Mouse (Mus musculus) MEL (cell line): ENCODE results near the gene Pyroxd2. TPM values are rescaled to one million over a fixed set of nuclear protein-coding genes. Genes with fewer than 3 reads are reported as not detected.
"Not testable (repeated sequence)": the region's sequence is repeated elsewhere in the genome, so short reads cannot be mapped to it uniquely, and the experiment has no call there.

Experiments used
- DNase-seq: peaks from one replicate; pipeline ENCODE4 v3.0.0; 2011; ENCODE audit warnings: low read depth, low spot score
- H3K27ac ChIP-seq: 2 replicates; pipeline ENCODE4 v1.5.1; 2012; ENCODE audit warnings: low read depth, mild to moderate bottlenecking, control low read depth, low read length, moderate library complexity; ENCODE audit not compliant: control insufficient read depth
- H3K27me3 ChIP-seq, 2 experiments: fragments of 150-350 bp in 1 of 2; sonication (generic) in 1 of 2; 2 replicates each; pipeline ENCODE4 v1.6.1; 2012; ENCODE audit warnings: low read length in 2 of 2, mild to moderate bottlenecking in 2 of 2, improper control_type of control experiment in 1 of 2, moderate library complexity in 1 of 2; ENCODE audit not compliant: insufficient read depth in 2 of 2, control insufficient read depth in 1 of 2
- H3K36me3 ChIP-seq, 2 experiments: 2 replicates each; pipeline ENCODE4 v1.6.1; 2012 to 2014; ENCODE audit warnings: low read length in 2 of 2, improper control_type of control experiment in 1 of 2, inconsistent platforms in 1 of 2, mild to moderate bottlenecking in 1 of 2; ENCODE audit not compliant: insufficient read depth in 2 of 2, control insufficient read depth in 1 of 2
- H3K4me1 ChIP-seq, 2 experiments: fragments of 150-350 bp in 1 of 2; sonication (generic) in 1 of 2; 2 replicates each; pipeline ENCODE4 v1.6.1; 2012; ENCODE audit warnings: low read length in 2 of 2, improper control_type of control experiment in 1 of 2, mild to moderate bottlenecking in 1 of 2; ENCODE audit not compliant: insufficient read depth in 2 of 2, control insufficient read depth in 1 of 2
- H3K4me3 ChIP-seq, 2 experiments: fragments of 150-350 bp in 1 of 2; sonication (generic) in 1 of 2; 2 replicates each; pipeline ENCODE4 v1.5.1; 2012; ENCODE audit warnings: low read depth in 2 of 2, low read length in 2 of 2, mild to moderate bottlenecking in 2 of 2, moderate library complexity in 2 of 2, control low read depth in 1 of 2, improper control_type of control experiment in 1 of 2; ENCODE audit not compliant: control insufficient read depth in 1 of 2, insufficient read depth in 1 of 2
- H3K79me2 ChIP-seq: 2 replicates; pipeline ENCODE4 v1.6.1; 2012; ENCODE audit warnings: mild to moderate bottlenecking, low read length, moderate library complexity; ENCODE audit not compliant: control insufficient read depth, poor library complexity, insufficient read depth
- H3K9ac ChIP-seq: 2 replicates; pipeline ENCODE4 v1.6.1; 2012; ENCODE audit warnings: low read depth, mild to moderate bottlenecking, control low read depth, low read length, moderate library complexity; ENCODE audit not compliant: control insufficient read depth, poor library complexity, severe bottlenecking
- H3K9me3 ChIP-seq: fragments of 150-350 bp; sonication (generic); replicated peaks from 2 replicates; pipeline ENCODE4 v1.6.1; 2012; ENCODE audit warnings: mild to moderate bottlenecking, low read length, improper control_type of control experiment, moderate library complexity; ENCODE audit not compliant: insufficient read depth
- CTCF ChIP-seq, 3 experiments: IDR thresholded peaks in 2 of 3; conservative IDR thresholded peaks in 1 of 3; 2 replicates each; pipeline ENCODE4 v1.5.1; 2011 to 2012; ENCODE audit warnings: low read length in 3 of 3, low read depth in 2 of 3, mild to moderate bottlenecking in 2 of 3, improper control_type of control experiment in 1 of 3, inconsistent platforms in 1 of 3, mixed read lengths in 1 of 3, moderate library complexity in 1 of 3; ENCODE audit not compliant: control insufficient read depth in 1 of 3, insufficient read depth in 1 of 3, poor library complexity in 1 of 3, severe bottlenecking in 1 of 3
- E2F4 ChIP-seq: IDR thresholded peaks from 2 replicates; pipeline ENCODE4 v1.6.1; 2011; ENCODE audit warnings: low read depth, low read length, improper control_type of control experiment, borderline replicate concordance
- EP300 ChIP-seq, 2 experiments: IDR thresholded peaks; 2 replicates each; pipeline ENCODE4 v1.6.1; 2011; ENCODE audit warnings: improper control_type of control experiment in 2 of 2, low read length in 2 of 2, low read depth in 1 of 2, mild to moderate bottlenecking in 1 of 2
- ETS1 ChIP-seq: IDR thresholded peaks from 2 replicates; pipeline ENCODE4 v1.6.1; 2012; ENCODE audit warnings: low read depth, mild to moderate bottlenecking, inconsistent platforms, low read length, improper control_type of control experiment, moderate library complexity
- GABPA ChIP-seq: IDR thresholded peaks from 2 replicates; pipeline ENCODE4 v1.6.1; 2012; ENCODE audit warnings: low read depth, mild to moderate bottlenecking, inconsistent platforms, low read length, improper control_type of control experiment, moderate library complexity
- GATA1 ChIP-seq: IDR thresholded peaks from 2 replicates; pipeline ENCODE4 v1.6.1; 2011; ENCODE audit warnings: low read depth, low read length, improper control_type of control experiment
- HCFC1 ChIP-seq: IDR thresholded peaks from 2 replicates; pipeline ENCODE4 v1.6.1; 2012; ENCODE audit warnings: low read depth, mild to moderate bottlenecking, inconsistent platforms, low read length, improper control_type of control experiment, moderate library complexity
- MAFK ChIP-seq: IDR thresholded peaks from 2 replicates; pipeline ENCODE4 v1.6.1; 2011; ENCODE audit warnings: low read depth, mild to moderate bottlenecking, low read length, improper control_type of control experiment, borderline replicate concordance
- MEF2A ChIP-seq: IDR thresholded peaks from 2 replicates; pipeline ENCODE4 v1.6.1; 2014; ENCODE audit warnings: low read depth, mild to moderate bottlenecking, inconsistent platforms, low read length, improper control_type of control experiment; ENCODE audit not compliant: poor library complexity, insufficient replicate concordance, severe bottlenecking; ENCODE audit errors: extremely low read depth
- MYB ChIP-seq: IDR thresholded peaks from 2 replicates; pipeline ENCODE4 v1.6.1; 2011; ENCODE audit warnings: mild to moderate bottlenecking, low read depth, low read length, improper control_type of control experiment
- NELFE ChIP-seq: IDR thresholded peaks from 2 replicates; pipeline ENCODE4 v1.6.1; 2011; ENCODE audit warnings: low read depth, low read length, improper control_type of control experiment
- NRF1 ChIP-seq: IDR thresholded peaks from 2 replicates; pipeline ENCODE4 v1.6.1; 2014; ENCODE audit warnings: low read depth, mild to moderate bottlenecking, inconsistent platforms, low read length, improper control_type of control experiment, moderate library complexity; ENCODE audit not compliant: poor library complexity, insufficient read depth, severe bottlenecking
- POLR2A ChIP-seq, 2 experiments: IDR thresholded peaks; 2 replicates each; pipeline ENCODE4 v1.6.1; 2011 to 2012; ENCODE audit warnings: low read length in 2 of 2, mild to moderate bottlenecking in 2 of 2, control low read depth in 1 of 2, improper control_type of control experiment in 1 of 2, low read depth in 1 of 2, moderate library complexity in 1 of 2; ENCODE audit not compliant: control insufficient read depth in 1 of 2, insufficient read depth in 1 of 2, poor library complexity in 1 of 2
- POLR2AphosphoS5 ChIP-seq: IDR thresholded peaks from 2 replicates; pipeline ENCODE4 v1.6.1; 2012; ENCODE audit warnings: low read depth, borderline replicate concordance, mild to moderate bottlenecking, inconsistent platforms, low read length, moderate library complexity, mixed read lengths
- RCOR1 ChIP-seq: IDR thresholded peaks from 2 replicates; pipeline ENCODE4 v1.6.1; 2012; ENCODE audit warnings: low read depth, mild to moderate bottlenecking, inconsistent platforms, low read length, improper control_type of control experiment
- SIN3A ChIP-seq: IDR thresholded peaks from 2 replicates; pipeline ENCODE4 v1.6.1; 2012; ENCODE audit warnings: low read length, improper control_type of control experiment, inconsistent platforms
- TBP ChIP-seq: IDR thresholded peaks from 2 replicates; pipeline ENCODE4 v1.8.0; 2011; ENCODE audit warnings: low read depth, low read length, improper control_type of control experiment
- TCF12 ChIP-seq: IDR thresholded peaks from 2 replicates; pipeline ENCODE4 v1.6.1; 2014; ENCODE audit warnings: low read depth, mild to moderate bottlenecking, inconsistent platforms, low read length, improper control_type of control experiment, moderate library complexity
- USF1 ChIP-seq: IDR thresholded peaks from 2 replicates; pipeline ENCODE4 v1.6.1; 2014; ENCODE audit warnings: low read depth, mild to moderate bottlenecking, inconsistent platforms, low read length, improper control_type of control experiment, moderate library complexity
- USF2 ChIP-seq, 2 experiments: IDR thresholded peaks; 2 replicates each; pipeline ENCODE4 v1.6.1; 2011 to 2012; ENCODE audit warnings: improper control_type of control experiment in 2 of 2, low read length in 2 of 2, borderline replicate concordance in 1 of 2, inconsistent platforms in 1 of 2, low read depth in 1 of 2, mild to moderate bottlenecking in 1 of 2; ENCODE audit not compliant: insufficient read depth in 1 of 2
- ZKSCAN1 ChIP-seq: IDR thresholded peaks from 2 replicates; pipeline ENCODE4 v1.6.1; 2012; ENCODE audit warnings: low read depth, mild to moderate bottlenecking, inconsistent platforms, low read length, improper control_type of control experiment, moderate library complexity
- ZNF384 ChIP-seq: IDR thresholded peaks from 2 replicates; pipeline ENCODE4 v1.6.1; 2012; ENCODE audit warnings: low read depth, mild to moderate bottlenecking, inconsistent platforms, low read length, improper control_type of control experiment
- polyA plus RNA-seq, 2 experiments: library from polyadenylated mRNA; stranded (reverse) in 1 of 2; unstranded in 1 of 2; fragments of >175 nt in 1 of 2; fragments of >200 nt in 1 of 2; gene quantifications; 2 replicates each; pipeline versions ENCODE4 v1.2.1 to v1.2.4; 2012; ENCODE audit warnings: low replicate concordance in 2 of 2, low read depth in 1 of 2; ENCODE audit not compliant: insufficient read length in 2 of 2, insufficient read depth in 1 of 2, missing spikeins in 1 of 2
- total RNA-seq: library from RNA; depleted of rRNA; stranded (reverse); fragments of 300-350 nt; gene quantifications from 2 replicates; pipeline ENCODE4 v1.2.3, GENCODE M21; 2012

The Pyroxd2 gene
- total and polyA plus RNA-seq, 3 experiments, result 4.1 to 17.0 TPM; not detected in 1

DNA sequence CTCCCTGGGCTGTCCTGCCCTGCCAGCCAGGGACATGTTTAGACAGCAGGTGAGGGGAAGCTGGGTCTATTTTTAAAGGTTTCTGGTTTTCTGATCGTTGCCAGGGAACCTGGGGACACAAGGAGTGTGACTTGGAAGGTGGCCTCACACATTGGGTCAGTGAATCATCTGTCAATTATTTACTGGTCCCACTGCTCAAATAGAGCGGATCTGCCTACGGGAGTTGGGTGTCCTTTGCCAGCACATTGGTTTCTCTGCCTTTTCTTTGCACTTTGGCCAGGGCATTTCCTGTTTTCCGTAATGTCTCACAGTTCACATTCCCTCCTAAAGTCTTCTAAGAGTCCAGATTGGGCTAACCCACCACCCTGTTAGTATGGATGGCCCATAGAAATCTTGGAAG lies 62.8 kb downstream of the Pyroxd2 start:
- no peak overlapping the region for H3K27ac ChIP-seq
- peaks cover 0 to 4% of the 10 kb centered on the region in 2 experiments for H3K27me3 ChIP-seq
- H3K4me3 ChIP-seq, result no peak overlapping the region
- no peaks in the 10 kb centered on the region for H3K9me3 ChIP-seq
- no peaks in the 10 kb centered on the region for H3K36me3 ChIP-seq
- no peaks in the 10 kb centered on the region for H3K4me1 ChIP-seq
- TF ChIP-seq MAFK (no peak), HCFC1 (no peak), MYB (no peak), ZNF384 (no peak), MEF2A (no peak), POLR2AphosphoS5 (no peak), RCOR1 (no peak), ZKSCAN1 (no peak), SIN3A (no peak), TCF12 (no peak), E2F4 (no peak), TBP (no peak), USF1 (no peak), EP300 (IDR thresholded peaks at IDR 0.05; ENCODE audit: low read depth in 1 of 2, low read length in 2 of 2) (no peak), USF2 (IDR thresholded peaks at IDR 0.05; ENCODE audit: borderline replicate concordance in 1 of 2, insufficient read depth in 1 of 2, low read depth in 1 of 2, low read length in 2 of 2) (no peak), ETS1 (no peak)
- DNase-seq, result no peak
- H3K9ac ChIP-seq, result no peak overlapping the region
- H3K79me2 ChIP-seq, result no peaks in the 10 kb centered on the region

DNA sequence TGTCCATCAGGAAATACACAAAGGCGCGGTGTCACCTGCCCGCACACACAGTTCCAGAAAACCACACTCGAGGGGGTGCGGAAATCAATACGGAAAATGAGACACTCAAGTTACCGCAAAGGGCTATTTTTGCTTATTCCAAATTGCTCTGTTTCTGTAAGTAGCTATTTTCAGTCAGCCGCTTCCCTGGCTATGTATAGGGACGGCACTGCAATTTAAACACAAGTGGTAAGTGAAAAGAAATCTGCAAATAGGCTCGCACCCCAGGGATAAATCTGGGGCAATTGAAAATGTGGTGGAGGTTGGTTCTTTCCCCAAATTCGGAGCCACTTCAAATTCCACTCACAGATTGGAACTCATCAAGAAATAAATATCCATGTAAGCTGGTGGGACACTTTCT lies 63.3 kb downstream of the Pyroxd2 start:
- Histone ChIP-seq H3K4me1 (no peaks in the 10 kb centered on the region), H3K27me3 (peaks cover 0 to 4% of the 10 kb centered on the region in 2 experiments), H3K79me2 (no peaks in the 10 kb centered on the region), H3K27ac (no peak overlapping the region), H3K36me3 (no peaks in the 10 kb centered on the region), H3K9ac (no peak overlapping the region), H3K9me3 (no peaks in the 10 kb centered on the region), H3K4me3 (no peak overlapping the region)
- no peak for TF ChIP-seq ZNF384
- TF ChIP-seq GABPA, result no peak
- no peak for TF ChIP-seq HCFC1
- no peak for TF ChIP-seq NRF1
- no peak for TF ChIP-seq POLR2AphosphoS5
- no peak for TF ChIP-seq NELFE
- TF ChIP-seq RCOR1, result no peak
- TF ChIP-seq GATA1, result no peak
- TF ChIP-seq POLR2A (IDR thresholded peaks at IDR 0.05; ENCODE audit: control insufficient read depth in 1 of 2, insufficient read depth in 1 of 2, low read depth in 1 of 2, low read length in 2 of 2, poor library complexity in 1 of 2), result no peak
- no peak for TF ChIP-seq CTCF (IDR thresholded peaks at IDR 0.05 in 2 of 3, conservative IDR thresholded peaks at IDR 0.05 in 1 of 3; ENCODE audit: control insufficient read depth in 1 of 3, insufficient read depth in 1 of 3, low read depth in 2 of 3, low read length in 3 of 3, poor library complexity in 1 of 3, severe bottlenecking in 1 of 3)
- TF ChIP-seq USF2 (IDR thresholded peaks at IDR 0.05; ENCODE audit: borderline replicate concordance in 1 of 2, insufficient read depth in 1 of 2, low read depth in 1 of 2, low read length in 2 of 2), result no peak
- no peak for DNase-seq

DNA sequence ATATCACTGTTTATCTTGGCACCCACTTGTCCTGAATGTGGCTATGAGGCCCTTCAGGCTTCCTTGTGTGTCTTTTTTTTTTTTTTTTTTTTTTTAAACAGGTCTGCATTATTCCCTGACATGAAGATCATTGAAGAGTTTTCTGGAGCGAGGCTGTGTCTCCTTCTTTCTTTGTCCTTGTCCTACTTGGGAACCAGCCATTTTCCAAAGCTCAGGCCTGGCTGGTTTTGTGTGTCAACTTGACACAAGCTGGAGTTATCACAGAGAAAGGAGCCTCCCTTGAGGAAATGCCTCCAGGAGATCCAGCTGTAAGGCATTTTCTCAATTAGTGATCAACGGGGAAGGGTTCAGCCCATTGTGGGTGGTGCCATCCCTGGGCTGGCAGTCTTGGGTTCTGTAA lies 69.8 kb downstream of the Pyroxd2 start:
- not testable (repeated sequence) for H3K9ac ChIP-seq, H3K27ac ChIP-seq, H3K4me3 ChIP-seq, H3K4me1 ChIP-seq, H3K27me3 ChIP-seq, H3K79me2 ChIP-seq, H3K9me3 ChIP-seq, H3K36me3 ChIP-seq, DNase-seq
